Mouse (Mus musculus): Measurements from ENCODE around the gene Hist1h3a.

Hist1h3a gene

GRCm38 (mm10) chr13:23757921-23758320 lies 4.3 kb downstream of the Hist1h3a start:
- no peak for DNase-seq (ENCODE audit: low spot score)

- peak; percentile 63 for DNase-seq (ENCODE audit: low spot score)
Observed at GRCm38 (mm10) chr13:23757211-23757773, 4.9 kb downstream of the Hist1h3a start.

GRCm38 (mm10) chr13:23756790-23757189 lies 5.4 kb downstream of the Hist1h3a start, which contains the start of gene Hist1h4b:
Gene Hist1h4b (plus strand): TSS chr13:23757013.
- peak; percentile 96 for DNase-seq (ENCODE audit: low spot score)

DNA sequence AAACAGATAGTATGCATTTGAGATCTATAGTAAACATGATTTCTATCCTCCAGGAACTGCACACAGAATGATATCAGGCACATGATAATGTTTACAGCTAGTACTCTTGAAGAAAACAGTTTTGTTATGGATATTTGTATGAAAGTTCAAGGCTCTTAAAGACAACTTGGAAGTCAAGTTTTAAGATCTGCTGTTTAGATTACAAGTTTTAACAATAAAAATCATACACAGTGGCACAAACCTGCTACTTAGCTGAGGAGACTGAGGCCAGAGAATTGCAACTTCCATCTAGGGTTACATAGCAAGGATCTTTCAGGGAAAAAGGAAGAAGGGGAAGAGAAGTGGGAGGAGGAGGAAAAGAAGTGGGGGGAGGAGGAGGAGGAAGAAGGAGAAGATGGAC lies 7.2 kb downstream of the Hist1h3a start:
- no peak for DNase-seq (ENCODE audit: low spot score)

DNA sequence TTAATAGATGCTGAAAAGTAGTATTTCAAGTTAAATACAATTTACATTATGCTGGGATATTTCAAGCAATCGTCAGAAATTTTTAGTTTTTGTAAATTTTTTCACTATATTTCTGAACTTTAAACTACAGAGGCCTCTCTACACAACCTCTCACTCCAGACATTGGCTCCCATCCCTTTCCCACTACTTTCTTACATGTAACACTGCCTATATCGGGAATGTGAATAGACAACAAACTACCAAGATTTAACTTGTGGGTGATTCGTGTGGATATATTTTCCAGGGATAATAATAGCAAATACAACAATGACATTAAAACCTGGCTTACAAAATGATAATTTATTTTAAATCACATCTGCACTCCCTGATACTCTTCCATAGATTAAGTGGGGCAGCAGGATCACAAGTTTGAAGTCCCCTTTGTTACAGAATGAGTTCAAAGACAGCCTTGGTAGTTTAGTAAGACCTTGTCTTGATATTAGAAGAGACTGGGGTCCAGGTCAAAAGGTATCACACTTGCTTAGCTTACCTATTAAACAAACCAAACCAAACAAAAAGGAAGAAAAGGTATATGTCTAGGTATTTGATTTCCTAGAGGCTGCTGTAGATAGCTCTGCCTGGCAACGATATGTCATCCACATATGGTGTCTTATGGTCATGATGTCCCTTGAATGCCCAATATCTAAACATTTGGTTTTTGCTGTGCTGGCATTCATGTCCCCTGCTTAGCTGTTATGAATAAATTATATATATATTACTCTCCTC lies 8.7 kb downstream of the Hist1h3a start:
- no peak for DNase-seq (ENCODE audit: low spot score)

DNA sequence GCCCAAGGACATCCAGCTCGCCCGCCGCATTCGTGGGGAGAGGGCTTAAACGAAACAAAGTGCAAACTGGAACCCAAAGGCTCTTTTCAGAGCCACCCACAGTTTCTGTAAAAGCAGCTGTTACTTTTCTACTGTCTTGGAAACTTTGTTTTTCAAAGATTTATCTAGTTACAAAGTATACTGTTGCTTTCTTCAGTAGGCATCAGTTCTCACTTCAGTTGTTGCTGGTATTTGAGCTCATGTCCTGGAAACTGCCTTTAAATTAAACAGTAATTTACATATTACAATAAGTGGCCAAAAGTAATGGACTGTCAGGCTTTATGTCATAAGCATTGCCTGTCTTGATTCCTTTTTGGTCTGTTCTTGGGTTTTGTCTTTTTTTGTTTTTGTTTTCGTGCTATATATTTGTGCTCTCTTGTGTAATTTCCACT lies 9.4 kb downstream of the Hist1h3a start:
- DNase-seq (ENCODE audit: low spot score): no peak

DNA sequence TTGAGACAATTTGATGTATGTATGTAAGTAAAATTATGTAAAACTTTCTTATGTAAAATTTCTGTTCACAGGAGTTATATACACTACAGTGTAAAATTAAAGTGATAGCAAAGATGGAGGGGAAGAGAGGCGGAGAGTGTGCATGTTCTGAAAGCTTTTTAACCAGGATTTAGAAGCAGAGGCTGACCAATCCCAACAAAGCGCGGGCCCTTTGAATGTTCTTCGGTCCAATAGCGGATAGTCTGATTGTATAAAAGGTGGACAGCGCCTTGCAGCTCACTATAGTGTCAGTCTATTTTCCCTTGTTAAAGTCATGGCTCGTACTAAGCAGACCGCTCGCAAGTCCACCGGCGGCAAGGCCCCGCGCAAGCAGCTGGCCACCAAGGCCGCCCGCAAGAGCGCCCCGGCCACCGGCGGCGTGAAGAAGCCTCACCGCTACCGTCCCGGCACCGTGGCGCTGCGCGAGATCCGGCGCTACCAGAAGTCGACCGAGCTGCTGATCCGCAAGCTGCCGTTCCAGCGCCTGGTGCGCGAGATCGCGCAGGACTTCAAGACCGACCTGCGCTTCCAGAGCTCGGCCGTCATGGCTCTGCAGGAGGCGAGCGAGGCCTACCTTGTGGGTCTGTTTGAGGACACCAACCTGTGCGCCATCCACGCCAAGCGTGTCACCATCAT lies 10.0 kb downstream of the Hist1h3a start, which contains the start of gene Hist1h3b:
Gene Hist1h3b (plus strand): TSS at position 201 of the 675 bp plus-strand sequence.
- peak; percentile 98 for DNase-seq (ENCODE audit: low spot score)

DNA sequence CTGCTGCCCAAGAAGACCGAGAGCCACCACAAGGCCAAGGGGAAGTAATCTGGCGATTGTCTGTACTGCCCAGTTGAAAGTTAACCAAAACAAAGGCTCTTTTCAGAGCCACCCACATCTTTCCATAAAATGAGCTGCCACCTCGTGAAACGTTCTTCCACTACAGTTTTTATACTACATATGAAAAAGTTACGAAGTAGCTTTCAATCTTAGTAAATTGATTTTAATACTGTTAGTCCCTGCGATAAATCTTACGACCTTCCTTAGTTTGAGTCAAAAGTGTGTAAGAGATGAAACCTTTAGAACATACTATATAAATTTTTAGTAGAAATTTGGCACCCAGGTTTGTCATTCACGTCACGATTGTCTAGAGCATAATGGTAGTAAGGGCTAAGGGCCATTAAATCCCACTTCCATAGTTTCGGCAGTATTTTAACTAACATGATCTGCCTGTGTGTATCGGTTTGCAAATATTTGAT lies 10.7 kb downstream of the Hist1h3a start:
- no peak for DNase-seq (ENCODE audit: low spot score)

GRCm38 (mm10) chr13:23750839-23751477 lies 11.2 kb downstream of the Hist1h3a start, which contains the start of gene Hist1h2ab:
Gene Hist1h2ab (plus strand): TSS chr13:23751126.
- DNase-seq (ENCODE audit: low spot score): peak; percentile 87

DNA sequence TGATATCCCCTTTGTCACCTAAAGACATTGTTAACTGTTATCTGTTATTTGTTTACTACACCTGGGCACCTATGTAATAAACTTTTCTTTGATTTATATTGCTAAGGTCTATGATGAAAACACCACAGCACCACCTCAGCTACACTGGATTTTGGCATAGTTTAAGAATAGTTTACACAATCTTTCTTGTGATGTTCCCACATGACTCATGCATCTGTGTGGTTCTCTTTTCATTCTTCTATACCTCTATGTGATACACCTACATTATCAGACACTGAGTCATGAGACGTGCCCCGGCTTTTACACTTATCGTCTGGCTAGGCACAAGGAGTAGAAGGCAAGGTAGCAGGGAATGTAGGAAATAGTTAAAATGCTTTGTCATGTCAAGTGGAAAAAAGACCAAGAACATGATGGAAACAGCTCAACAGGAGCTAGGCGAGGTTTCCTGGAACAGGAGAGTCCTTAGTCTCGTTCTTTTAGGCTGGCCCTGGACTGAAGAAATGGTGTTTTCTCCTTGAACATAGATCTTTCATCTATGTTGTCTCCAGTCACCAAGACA lies 12.5 kb downstream of the Hist1h3a start:
- DNase-seq (ENCODE audit: low spot score): no peak

GRCm38 (mm10) chr13:23747892-23748288 lies 14.3 kb downstream of the Hist1h3a start:
- DNase-seq (ENCODE audit: low spot score): no peak

- DNase-seq (ENCODE audit: low spot score): no peak
Observed at GRCm38 (mm10) chr13:23747081-23747891, 14.9 kb downstream of the Hist1h3a start.

GRCm38 (mm10) chr13:23746201-23747080 lies 15.7 kb downstream of the Hist1h3a start, which contains the start of gene Hist1h2bb:
Gene Hist1h2bb (plus strand): TSS chr13:23746734.
- DNase-seq (ENCODE audit: low spot score): peak; percentile 91

GRCm38 (mm10) chr13:23745381-23746161 lies 16.6 kb downstream of the Hist1h3a start, which contains the start of gene Hist1h3c:
Gene Hist1h3c (minus strand): TSS chr13:23745602.
- DNase-seq (ENCODE audit: low spot score): peak; percentile 94

DNA sequence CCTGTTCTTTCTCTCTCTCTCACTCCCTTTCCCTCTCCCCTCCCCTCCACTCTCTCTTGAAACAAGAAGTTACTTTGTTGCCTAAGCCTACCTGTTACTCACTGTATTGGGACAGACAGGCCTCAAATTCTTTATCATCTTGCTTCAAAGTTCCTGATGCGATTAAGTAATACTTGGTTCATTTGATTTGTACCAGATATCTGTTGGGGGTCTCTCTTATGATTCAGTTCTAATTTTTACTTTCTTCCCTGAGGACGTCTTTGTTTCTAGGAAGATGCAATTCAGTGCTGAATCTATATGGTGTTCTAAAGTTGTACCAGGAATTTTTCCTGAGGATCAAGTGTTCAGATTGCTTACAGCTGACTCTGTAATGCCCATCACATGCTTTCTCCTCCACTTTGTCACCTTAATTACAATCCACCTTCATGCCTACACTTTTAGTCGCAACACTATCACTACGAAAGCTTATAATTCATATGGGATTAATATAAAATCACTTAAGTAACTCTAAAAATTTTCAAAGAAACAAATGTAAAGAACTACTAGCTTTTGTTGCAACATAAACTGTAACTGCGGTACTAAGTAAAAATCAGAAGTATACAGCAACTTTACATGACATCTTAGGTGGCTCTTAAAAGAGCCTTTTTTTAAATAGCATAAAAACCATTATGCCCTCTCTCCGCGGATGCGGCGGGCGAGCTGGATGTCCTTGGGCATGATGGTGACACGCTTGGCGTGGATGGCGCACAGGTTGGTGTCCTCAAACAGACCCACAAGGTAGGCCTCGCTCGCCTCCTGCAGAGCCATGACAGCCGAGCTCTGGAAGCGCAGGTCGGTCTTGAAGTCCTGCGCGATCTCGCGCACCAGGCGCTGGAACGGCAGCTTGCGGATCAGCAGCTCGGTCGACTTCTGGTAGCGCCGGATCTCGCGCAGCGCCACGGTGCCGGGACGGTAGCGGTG lies 17.5 kb downstream of the Hist1h3a start:
- DNase-seq (ENCODE audit: low spot score): no peak

DNA sequence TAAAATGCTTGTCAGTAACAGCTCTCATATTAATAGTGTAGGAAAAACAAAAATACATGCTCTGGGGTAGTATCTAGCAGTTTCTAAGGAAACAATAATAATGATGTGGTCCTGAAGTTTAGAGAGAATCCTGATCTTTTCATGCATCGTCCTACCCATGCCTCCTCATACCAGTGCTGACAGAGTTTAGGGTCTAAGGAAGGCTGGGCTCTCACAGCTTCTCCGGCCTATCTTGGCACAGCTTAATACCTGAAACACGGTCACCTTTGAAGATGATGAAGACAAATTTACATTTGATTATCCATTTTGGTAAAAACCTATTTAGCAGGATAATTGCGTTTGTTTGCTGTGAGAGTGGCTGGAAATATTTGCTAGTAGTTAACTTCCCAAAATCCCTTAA lies 18.2 kb downstream of the Hist1h3a start:
- DNase-seq (ENCODE audit: low spot score): no peak

- no peak for DNase-seq (ENCODE audit: low spot score)
Observed at GRCm38 (mm10) chr13:23743215-23743614, 19.0 kb downstream of the Hist1h3a start.

DNA sequence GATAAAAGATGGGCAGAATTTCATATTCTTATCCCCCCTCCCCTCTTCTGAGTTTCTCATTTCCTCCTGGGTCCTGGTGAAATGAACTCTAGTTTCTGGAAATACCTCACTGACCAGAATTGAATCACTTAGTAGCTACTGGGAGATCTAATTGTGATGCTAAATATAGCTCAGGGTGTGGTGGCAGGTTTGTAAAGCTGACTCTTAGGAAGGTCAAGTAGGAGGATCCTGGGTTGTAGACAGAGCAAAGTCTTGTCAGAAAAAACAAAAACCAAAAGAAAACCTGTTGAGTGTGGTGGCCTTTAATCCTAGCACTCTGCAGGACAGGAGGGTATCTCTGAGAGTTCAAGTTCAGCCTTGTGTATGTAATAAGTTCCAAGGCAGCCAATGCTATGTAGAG lies 20.2 kb downstream of the Hist1h3a start:
- no peak for DNase-seq (ENCODE audit: low spot score)

All from retina, embryonic 14.5 days (tissue).